Mouse (Mus musculus): ENCODE measurements around the gene 9130213A22Rik.
A peak's percentile ranks its signal among the peaks of the same experiment; 100 is the strongest.

The 9130213A22Rik gene

GRCm38 (mm10) chr11:69123056-69123692, 785 bp upstream of the 9130213A22Rik start:
- DNase-seq, result peak; percentile 88

GRCm38 (mm10) chr11:69121741-69122335, 551 bp downstream of the 9130213A22Rik start:
- DNase-seq, result peak; percentile 59

GRCm38 (mm10) chr11:69121001-69121740, 1.2 kb downstream of the 9130213A22Rik start:
- peak; percentile 27 for DNase-seq

GRCm38 (mm10) chr11:69120221-69121000, 2.0 kb downstream of the 9130213A22Rik start, which contains the start of gene Hes7:
Gene Hes7, plus strand, starts transcription at chr11:69120404.
- peak; percentile 4 for DNase-seq

- no peak for DNase-seq
Measured at GRCm38 (mm10) chr11:69119446-69120155, 2.8 kb downstream of the 9130213A22Rik start.

GRCm38 (mm10) chr11:69118765-69119164, 3.6 kb downstream of the 9130213A22Rik start:
- peak; percentile 68 for DNase-seq

- DNase-seq, result peak; percentile 49
Measured at GRCm38 (mm10) chr11:69117737-69118695, 4.4 kb downstream of the 9130213A22Rik start.

- peak; percentile 2 for DNase-seq
Measured at GRCm38 (mm10) chr11:69116843-69117242, 5.5 kb downstream of the 9130213A22Rik start.

GRCm38 (mm10) chr11:69114621-69115020, 7.8 kb downstream of the 9130213A22Rik start:
- no peak for DNase-seq

GRCm38 (mm10) chr11:69114018-69114417, 8.4 kb downstream of the 9130213A22Rik start:
- DNase-seq, result no peak

GRCm38 (mm10) chr11:69111865-69112264, 10.5 kb downstream of the 9130213A22Rik start:
- no peak for DNase-seq

GRCm38 (mm10) chr11:69111051-69111810, 11.2 kb downstream of the 9130213A22Rik start:
- no peak for DNase-seq

GRCm38 (mm10) chr11:69110319-69111046, 11.9 kb downstream of the 9130213A22Rik start:
- peak; percentile 91 for DNase-seq

- no peak for DNase-seq
Measured at GRCm38 (mm10) chr11:69109032-69109900, 13.1 kb downstream of the 9130213A22Rik start.

- DNase-seq, result no peak
Measured at GRCm38 (mm10) chr11:69108223-69108622, 14.2 kb downstream of the 9130213A22Rik start.

- no peak for DNase-seq
Measured at GRCm38 (mm10) chr11:69107676-69108075, 14.7 kb downstream of the 9130213A22Rik start.

GRCm38 (mm10) chr11:69106842-69107241, 15.5 kb downstream of the 9130213A22Rik start:
- no peak for DNase-seq

- DNase-seq, result no peak
Measured at GRCm38 (mm10) chr11:69106299-69106698, 16.1 kb downstream of the 9130213A22Rik start.

- no peak for DNase-seq
Measured at GRCm38 (mm10) chr11:69105796-69106195, 16.6 kb downstream of the 9130213A22Rik start.

Data from right cerebral cortex, postnatal 14 days (tissue).